30 mouse cellular contexts compared by ENCODE assay signal in genomic region chr12:9587732-9588131, GRCm38 (mm10). TPM values are rescaled to one million over a fixed set of nuclear protein-coding genes. Genes with fewer than 3 reads are reported as not detected.
"Had no signal": no experiment of that assay in that cellular context is flagged by ENCODE, and none has a peak within 500 bp of the region (broad histone marks: within the 10 kb centered on the region; RNA-seq: fewer than 3 reads in every experiment).

No protein-coding gene starts in this region.

- DNase-seq: layer of hippocampus, postnatal 36 days; left cerebral cortex, postnatal 4 days; liver; liver, embryonic 13.5 days; liver, postnatal 0 days; lung, adult 2 months; lung, postnatal 10 days; lung, postnatal 14 days; midbrain, embryonic 14.5 days had no signal

- H3K4me1 ChIP-seq: liver, embryonic 12.5 days; liver, embryonic 13.5 days; liver, embryonic 15.5 days had no signal

- H3K4me3 ChIP-seq: left cerebral cortex, adult 2 months; limb, embryonic 10.5 days; limb, embryonic 12.5 days; limb, embryonic 13.5 days; limb, embryonic 15.5 days; liver, embryonic 12.5 days; liver, embryonic 13.5 days; liver, embryonic 15.5 days; lung, embryonic 15.5 days; megakaryocyte, embryonic 14.5 days; midbrain, embryonic 10.5 days; midbrain, embryonic 12.5 days; midbrain, embryonic 13.5 days; midbrain, embryonic 15.5 days; myocyte; neural tube, embryonic 12.5 days had no signal

- H3K4me2 ChIP-seq: limb, embryonic 12.5 days; limb, embryonic 13.5 days; limb, embryonic 15.5 days; liver, embryonic 11.5 days; liver, embryonic 12.5 days; liver, embryonic 13.5 days; liver, embryonic 15.5 days; lung, embryonic 15.5 days; midbrain, embryonic 11.5 days; midbrain, embryonic 12.5 days; midbrain, embryonic 13.5 days; midbrain, embryonic 15.5 days; neural tube, embryonic 12.5 days had no signal

- H3K27ac ChIP-seq: left cerebral cortex, adult 2 months; limb, embryonic 10.5 days; limb, embryonic 12.5 days; limb, embryonic 13.5 days; limb, embryonic 15.5 days; liver, embryonic 12.5 days; liver, embryonic 13.5 days; liver, embryonic 14.5 days; liver, embryonic 15.5 days; lung, embryonic 15.5 days; macrophage; midbrain, embryonic 10.5 days; midbrain, embryonic 12.5 days; midbrain, embryonic 13.5 days; midbrain, embryonic 15.5 days; neural tube, embryonic 12.5 days had no signal

- ATAC-seq: liver, embryonic 12.5 days; liver, postnatal 0 days; midbrain, embryonic 13.5 days; midbrain, embryonic 15.5 days; midbrain, embryonic 16.5 days had no signal

- H3K36me3 ChIP-seq: limb, embryonic 10.5 days; limb, embryonic 12.5 days; limb, embryonic 13.5 days; limb, embryonic 15.5 days; liver, embryonic 12.5 days; liver, embryonic 13.5 days; liver, embryonic 15.5 days; lung, embryonic 15.5 days; midbrain, embryonic 10.5 days; midbrain, embryonic 12.5 days; midbrain, embryonic 13.5 days; midbrain, embryonic 15.5 days; neural tube, embryonic 12.5 days had no signal

- H3K9me3 ChIP-seq: limb, embryonic 10.5 days; limb, embryonic 12.5 days; limb, embryonic 13.5 days; limb, embryonic 15.5 days; liver, embryonic 12.5 days; liver, embryonic 13.5 days; liver, embryonic 15.5 days; lung, embryonic 15.5 days; midbrain, embryonic 10.5 days; midbrain, embryonic 12.5 days; midbrain, embryonic 13.5 days; midbrain, embryonic 15.5 days; neural tube, embryonic 12.5 days had no signal

- H3K9ac ChIP-seq: limb, embryonic 12.5 days; limb, embryonic 13.5 days; limb, embryonic 15.5 days; liver, embryonic 12.5 days; liver, embryonic 13.5 days; liver, embryonic 14.5 days; liver, embryonic 15.5 days; liver, postnatal 0 days; lung, embryonic 15.5 days; midbrain, embryonic 12.5 days; midbrain, embryonic 13.5 days; midbrain, embryonic 15.5 days; neural tube, embryonic 12.5 days had no signal

RNA-seq across cellular contexts. Expression of gene Osr1, which starts 17.8 kb away (rescaled TPM):
- polyA plus RNA-seq: liver, adult 2 months; macrophage had no signal
